Mouse (Mus musculus): Measurements from ENCODE around the gene Nprl3. TPM values are rescaled to one million over a fixed set of nuclear protein-coding genes. Genes with fewer than 3 reads are reported as not detected.

Gene Nprl3
- total and polyA plus RNA-seq, 3 experiments, result 27.1 to 59.5 (median 27.2) TPM

- Histone ChIP-seq H3K9ac (ENCODE audit: low read depth, low read length) (peak overlapping the region; percentile 85), H3K79me2 (replicated peaks; ENCODE audit: control insufficient read depth, insufficient read depth, low read length) (no peaks in the 10 kb centered on the region; the same call in none of the 2 replicates), H3K27ac (peak overlapping the region; percentile 93), H3K36me3 (ENCODE audit: control insufficient read depth, insufficient read depth, low read length) (no peaks in the 10 kb centered on the region), H3K4me1 (ENCODE audit: control insufficient read depth, insufficient read depth, low read length) (peaks cover 21% of the 10 kb centered on the region), H3K27me3 (ENCODE audit: control insufficient read depth, insufficient read depth, low read length) (no peaks in the 10 kb centered on the region), H3K4me3 (peak overlapping the region; percentile 97)
- no peak for TF ChIP-seq CTCF (IDR thresholded peaks at IDR 0.05)
- no peak for TF ChIP-seq POLR2A (IDR thresholded peaks at IDR 0.05; ENCODE audit: insufficient read depth, low read depth, low read length)
- TF ChIP-seq EP300 (IDR thresholded peaks at IDR 0.05; ENCODE audit: insufficient read depth, low read depth, low read length), result no peak
- intact Hi-C loops (cut with DNase I), result loop anchor here (5.0 kb wide), 1 partner anchor 47 kb away; the partner anchor contains the start of gene Nprl3
- 43% methylated on average over 10 of the region's 10 CpGs for WGBS
- no peak for DNase-seq
Measured at GRCm38 (mm10) chr11:32220607-32221224, 46.8 kb downstream of the Nprl3 start.

DNA sequence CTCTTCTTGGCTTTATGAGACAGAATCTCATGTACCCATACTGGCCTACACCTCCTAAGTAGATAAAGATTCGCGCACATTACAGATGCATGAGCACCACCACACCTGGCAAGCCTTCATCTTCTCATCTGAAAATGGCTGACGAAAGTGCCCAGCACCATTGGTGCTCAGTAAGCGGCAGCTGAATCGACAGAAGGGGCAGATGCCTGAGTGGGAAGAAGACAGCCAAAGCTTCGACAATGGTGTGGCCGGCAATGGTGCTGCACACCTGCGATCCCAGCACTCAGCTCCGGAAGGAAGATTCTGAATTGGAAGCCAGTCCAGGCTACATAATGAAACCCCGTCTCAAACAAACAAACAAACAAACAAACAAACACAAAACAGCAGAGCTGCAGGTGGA lies 48.2 kb downstream of the Nprl3 start:
- H3K4me3 ChIP-seq, result no peak overlapping the region

GRCm38 (mm10) chr11:32218501-32219050 lies 48.9 kb downstream of the Nprl3 start:
- TF ChIP-seq POLR2A (IDR thresholded peaks at IDR 0.05; ENCODE audit: insufficient read depth, low read depth, low read length) (no peak), EP300 (IDR thresholded peaks at IDR 0.05; ENCODE audit: insufficient read depth, low read depth, low read length) (no peak), CTCF (IDR thresholded peaks at IDR 0.05) (no peak)
- Histone ChIP-seq H3K27ac (peak overlapping the region; percentile 20), H3K9ac (ENCODE audit: low read depth, low read length) (no peak overlapping the region), H3K4me3 (no peak overlapping the region), H3K27me3 (ENCODE audit: control insufficient read depth, insufficient read depth, low read length) (no peaks in the 10 kb centered on the region), H3K4me1 (ENCODE audit: control insufficient read depth, insufficient read depth, low read length) (peaks cover 10% of the 10 kb centered on the region), H3K36me3 (ENCODE audit: control insufficient read depth, insufficient read depth, low read length) (no peaks in the 10 kb centered on the region), H3K79me2 (replicated peaks; ENCODE audit: control insufficient read depth, insufficient read depth, low read length) (no peaks in the 10 kb centered on the region; the same call in none of the 2 replicates)
- intact Hi-C loops (cut with DNase I), result loop anchor here (10.0 kb wide), 1 partner anchor 106 kb away; no protein-coding TSS in a partner anchor
- WGBS, result 49% methylated on average over 6 of the region's 6 CpGs
- DNase-seq, result no peak

More for the DNA sequence above, 48.2 kb downstream of the Nprl3 start:
- Histone ChIP-seq H3K27me3 (ENCODE audit: control insufficient read depth, insufficient read depth, low read length) (no peaks in the 10 kb centered on the region), H3K27ac (no peak overlapping the region; the same call in 1 of the 2 replicates), H3K36me3 (ENCODE audit: control insufficient read depth, insufficient read depth, low read length) (no peaks in the 10 kb centered on the region), H3K4me1 (ENCODE audit: control insufficient read depth, insufficient read depth, low read length) (peaks cover 14% of the 10 kb centered on the region), H3K9ac (ENCODE audit: low read depth, low read length) (no peak overlapping the region), H3K79me2 (replicated peaks; ENCODE audit: control insufficient read depth, insufficient read depth, low read length) (no peaks in the 10 kb centered on the region; the same call in none of the 2 replicates)
- WGBS, result 71% methylated on average over 10 of the region's 10 CpGs
- TF ChIP-seq POLR2A (IDR thresholded peaks at IDR 0.05; ENCODE audit: insufficient read depth, low read depth, low read length), result no peak
- no peak for TF ChIP-seq CTCF (IDR thresholded peaks at IDR 0.05)
- TF ChIP-seq EP300 (IDR thresholded peaks at IDR 0.05; ENCODE audit: insufficient read depth, low read depth, low read length), result no peak
- DNase-seq, result no peak
- intact Hi-C loops (cut with DNase I), result loop anchor here (10.0 kb wide), 1 partner anchor 106 kb away; no protein-coding TSS in a partner anchor

- intact Hi-C loops (cut with DNase I), result loop anchor here (1.0 to 10.0 kb wide), 3 partner anchors 10 to 108 kb away; no protein-coding TSS in a partner anchor
- Histone ChIP-seq H3K36me3 (ENCODE audit: control insufficient read depth, insufficient read depth, low read length) (no peaks in the 10 kb centered on the region), H3K27ac (no peak overlapping the region), H3K4me3 (no peak overlapping the region), H3K79me2 (replicated peaks; ENCODE audit: control insufficient read depth, insufficient read depth, low read length) (no peaks in the 10 kb centered on the region; the same call in none of the 2 replicates), H3K9ac (ENCODE audit: low read depth, low read length) (no peak overlapping the region), H3K27me3 (ENCODE audit: control insufficient read depth, insufficient read depth, low read length) (no peaks in the 10 kb centered on the region), H3K4me1 (ENCODE audit: control insufficient read depth, insufficient read depth, low read length) (peaks cover 3% of the 10 kb centered on the region)
- peak; percentile 63 to 73 for DNase-seq
- TF ChIP-seq CTCF (IDR thresholded peaks at IDR 0.05) (peak; percentile 86), POLR2A (IDR thresholded peaks at IDR 0.05; ENCODE audit: insufficient read depth, low read depth, low read length) (no peak), EP300 (IDR thresholded peaks at IDR 0.05; ENCODE audit: insufficient read depth, low read depth, low read length) (0 out of 2 replicates have a peak, but pooled peaks have one; percentile 66)
- 26% methylated on average over 8 of the region's 8 CpGs for WGBS
Measured at GRCm38 (mm10) chr11:32216851-32217250, 50.7 kb downstream of the Nprl3 start.

GRCm38 (mm10) chr11:32215372-32216162 lies 51.9 kb downstream of the Nprl3 start:
- no peaks in the 10 kb centered on the region; the same call in none of the 2 replicates for H3K79me2 ChIP-seq (replicated peaks; ENCODE audit: control insufficient read depth, insufficient read depth, low read length)
- TF ChIP-seq CTCF (IDR thresholded peaks at IDR 0.05) (no peak), EP300 (IDR thresholded peaks at IDR 0.05; ENCODE audit: insufficient read depth, low read depth, low read length) (no peak), POLR2A (IDR thresholded peaks at IDR 0.05; ENCODE audit: insufficient read depth, low read depth, low read length) (no peak)
- H3K9ac ChIP-seq (ENCODE audit: low read depth, low read length), result no peak overlapping the region
- intact Hi-C loops (cut with DNase I), result loop anchor here (1.0 to 10.0 kb wide), 2 partner anchors 8 to 109 kb away; no protein-coding TSS in a partner anchor
- no peak overlapping the region for H3K4me3 ChIP-seq
- no peaks in the 10 kb centered on the region for H3K36me3 ChIP-seq (ENCODE audit: control insufficient read depth, insufficient read depth, low read length)
- peaks cover 3% of the 10 kb centered on the region for H3K4me1 ChIP-seq (ENCODE audit: control insufficient read depth, insufficient read depth, low read length)
- WGBS, result 91% methylated on average over 18 of the region's 18 CpGs
- H3K27me3 ChIP-seq (ENCODE audit: control insufficient read depth, insufficient read depth, low read length), result no peaks in the 10 kb centered on the region
- DNase-seq, result no peak
- H3K27ac ChIP-seq, result no peak overlapping the region
